Mouse (Mus musculus) kidney, embryonic 14.5 days (tissue): ENCODE data around the gene Ppp1r14a. TPM values are rescaled to one million over a fixed set of nuclear protein-coding genes. Genes with fewer than 3 reads are reported as not detected.

Experiments used
- ATAC-seq: fragments of 200-750 bp; cut with Nextera tagmentation; 2 replicates; pipeline ENCODE4 v1.8.0; 2017; ENCODE audit warnings: moderate number of reproducible peaks, mild to moderate bottlenecking, moderate TSS enrichment, moderate library complexity; ENCODE audit not compliant: low FRiP score, low TSS enrichment
- H3K27ac ChIP-seq: fragments of 300-500 bp; sonication (generic); 2 replicates; pipeline ENCODE4 v1.5.1; 2014; ENCODE audit warnings: low read depth, mild to moderate bottlenecking, low read length, moderate library complexity, mixed read lengths
- H3K27me3 ChIP-seq: fragments of 300-500 bp; sonication (generic); 2 replicates; pipeline ENCODE4 v1.6.1; 2014; ENCODE audit warnings: mild to moderate bottlenecking, low read length; ENCODE audit not compliant: control insufficient read depth, insufficient read depth
- H3K36me3 ChIP-seq: fragments of 300-500 bp; sonication (generic); 2 replicates; pipeline ENCODE4 v1.6.1; 2014; ENCODE audit warnings: low read length, mixed read lengths; ENCODE audit not compliant: control insufficient read depth, insufficient read depth
- H3K4me1 ChIP-seq: fragments of 300-500 bp; sonication (generic); 2 replicates; pipeline ENCODE4 v1.6.1; 2014; ENCODE audit warnings: low read length, mixed read lengths; ENCODE audit not compliant: control insufficient read depth, insufficient read depth
- H3K4me2 ChIP-seq: fragments of 300-500 bp; sonication (generic); replicated peaks from 2 replicates; pipeline ENCODE4 v1.6.1; 2014; ENCODE audit warnings: low read depth, mild to moderate bottlenecking, low read length
- H3K4me3 ChIP-seq: fragments of 300-500 bp; sonication (generic); 2 replicates; pipeline ENCODE4 v1.5.1; 2014; ENCODE audit warnings: mild to moderate bottlenecking, low read length
- H3K9ac ChIP-seq: fragments of 300-500 bp; sonication (generic); 2 replicates; pipeline ENCODE4 v1.6.1; 2014; ENCODE audit warnings: low read depth, mild to moderate bottlenecking, low read length, moderate library complexity
- H3K9me3 ChIP-seq: fragments of 300-500 bp; sonication (generic); 2 replicates; pipeline ENCODE4 v1.6.1; 2016; ENCODE audit warnings: low read length; ENCODE audit not compliant: control insufficient read depth
- WGBS: fragments of 180-500 bp; shearing (Covaris S2); extraction: QIAGEN DNeasy Blood & Tissue Kit; methylation state at CpG from one replicate; pipeline ENCODE4 v1.1.7; 2014; 5-methylcytosine and 5-hydroxymethylcytosine counted together
- polyA plus RNA-seq: library from polyadenylated mRNA; unstranded; fragments of >200 nt; fragmentation: Nextera tagmentation; extraction: Ambion mirVana; gene quantifications from 2 replicates; pipeline ENCODE4 v1.2.1, GENCODE M21; 2014

Ppp1r14a gene
- polyA plus RNA-seq = 19.3 and 27.7 TPM in 2 replicates

DNA sequence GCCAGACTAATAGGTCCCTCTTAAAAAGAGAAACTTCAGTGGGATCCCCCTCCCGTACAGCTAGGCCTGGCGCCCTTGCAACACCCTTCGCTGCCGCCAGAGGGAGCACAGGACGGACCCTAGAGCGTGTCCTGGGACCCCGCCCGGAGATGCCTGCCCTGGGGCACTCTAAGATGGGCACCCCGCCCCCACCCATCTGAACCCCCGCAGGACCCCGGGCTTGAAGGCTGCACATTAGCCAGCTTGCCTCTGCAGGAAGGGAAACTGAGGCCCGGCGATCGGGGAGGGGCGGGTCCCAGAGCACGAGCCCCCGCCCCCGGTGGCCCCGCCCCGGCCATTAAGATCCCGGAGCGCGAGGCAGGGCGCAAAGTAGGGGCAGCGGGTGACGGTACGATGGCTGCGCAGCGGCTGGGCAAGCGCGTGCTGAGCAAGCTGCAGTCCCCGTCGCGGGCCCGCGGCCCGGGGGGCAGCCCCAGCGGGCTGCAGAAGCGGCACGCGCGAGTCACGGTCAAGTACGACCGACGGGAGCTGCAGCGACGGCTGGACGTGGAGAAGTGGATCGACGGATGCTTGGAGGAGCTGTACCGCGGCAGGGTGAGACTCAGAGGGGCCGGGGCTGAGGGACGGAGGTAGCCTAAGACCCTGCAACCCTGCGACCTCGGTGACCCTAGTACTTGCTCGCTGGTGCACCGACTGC lies at the start of gene Ppp1r14a:
TSS of gene Ppp1r14a (plus strand) at position 367 of the 697 bp plus-strand sequence.
- H3K27me3 ChIP-seq = peaks cover 8% of the 10 kb centered on the region
- H3K9me3 ChIP-seq = no peaks in the 10 kb centered on the region
- WGBS = under 1% methylated on average over 52 of the region's 59 CpGs
- H3K36me3 ChIP-seq = no peaks in the 10 kb centered on the region
- ATAC-seq = peak; percentile 33
- H3K4me1 ChIP-seq = peaks cover 44% of the 10 kb centered on the region
- H3K4me2 ChIP-seq = peak within 1 kb of the TSS; percentile 87
- H3K4me3 ChIP-seq = peak within 1 kb of the TSS; percentile 56
- H3K9ac ChIP-seq = peak within 1 kb of the TSS; percentile 47
- H3K27ac ChIP-seq = peak within 1 kb of the TSS; percentile 70

- Histone ChIP-seq H3K27me3 (peaks cover 5% of the 10 kb centered on the region; the same call in 1 of the 2 replicates), H3K36me3 (peaks cover 19% of the 10 kb centered on the region; the same call in 1 of the 2 replicates), H3K4me2 (no peak overlapping the region), H3K27ac (no peak overlapping the region), H3K4me1 (peaks cover 16% of the 10 kb centered on the region), H3K4me3 (no peak overlapping the region), H3K9me3 (no peaks in the 10 kb centered on the region), H3K9ac (no peak overlapping the region)
- 86% methylated on average over 7 of the region's 7 CpGs for WGBS
- ATAC-seq = no peak
Measured at GRCm38 (mm10) chr7:29244732-29245416, 44.2 kb upstream of the Ppp1r14a start.

DNA sequence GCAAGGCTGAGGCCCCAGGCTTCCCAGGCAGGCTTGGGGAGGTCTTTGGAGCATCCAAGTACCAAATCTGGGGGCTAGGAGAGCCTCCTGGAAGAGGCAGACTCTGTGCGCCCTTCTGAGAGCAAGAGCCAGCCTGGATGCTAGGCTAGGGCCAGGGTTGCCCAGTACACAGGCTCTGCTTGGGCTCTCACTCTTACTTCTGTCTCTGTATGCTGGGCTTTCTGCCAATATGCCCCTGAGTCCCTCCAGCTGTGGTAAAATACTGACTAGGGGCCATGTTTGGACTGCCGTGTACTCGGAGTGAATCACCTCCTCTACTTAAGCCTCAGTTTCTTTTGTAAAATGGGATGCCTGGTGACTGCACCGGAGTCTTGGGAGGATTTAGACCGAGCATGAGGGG lies 43.1 kb upstream of the Ppp1r14a start:
- peaks cover 5% of the 10 kb centered on the region; the same call in 1 of the 2 replicates for H3K27me3 ChIP-seq
- no peak overlapping the region for H3K27ac ChIP-seq
- no peak for ATAC-seq
- H3K4me2 ChIP-seq = no peak overlapping the region
- H3K9ac ChIP-seq = no peak overlapping the region
- peaks cover 16% of the 10 kb centered on the region for H3K4me1 ChIP-seq
- peaks cover 19% of the 10 kb centered on the region; the same call in 1 of the 2 replicates for H3K36me3 ChIP-seq
- WGBS = 92% methylated on average over 5 of the region's 5 CpGs
- no peak overlapping the region for H3K4me3 ChIP-seq
- H3K9me3 ChIP-seq = no peaks in the 10 kb centered on the region

GRCm38 (mm10) chr7:29246619-29247313 lies 42.3 kb upstream of the Ppp1r14a start:
- Histone ChIP-seq H3K9me3 (no peaks in the 10 kb centered on the region), H3K4me1 (peaks cover 16% of the 10 kb centered on the region), H3K27ac (no peak overlapping the region), H3K4me2 (no peak overlapping the region), H3K9ac (no peak overlapping the region), H3K36me3 (peaks cover 19% of the 10 kb centered on the region; the same call in 1 of the 2 replicates), H3K4me3 (no peak overlapping the region), H3K27me3 (peaks cover 5% of the 10 kb centered on the region; the same call in 1 of the 2 replicates)
- WGBS = 82% methylated on average over 21 of the region's 21 CpGs
- no peak for ATAC-seq

- 26% methylated on average over 16 of the region's 16 CpGs for WGBS
- peak overlapping the region; percentile 48; the same call in 1 of the 2 replicates for H3K9ac ChIP-seq
- H3K4me1 ChIP-seq = peaks cover 16% of the 10 kb centered on the region
- no peak overlapping the region for H3K27ac ChIP-seq
- no peaks in the 10 kb centered on the region for H3K9me3 ChIP-seq
- peaks cover 19% of the 10 kb centered on the region; the same call in 1 of the 2 replicates for H3K36me3 ChIP-seq
- peak overlapping the region; percentile 28 for H3K4me3 ChIP-seq
- H3K27me3 ChIP-seq = peaks cover 5% of the 10 kb centered on the region; the same call in 1 of the 2 replicates
- no peak for ATAC-seq
- peak overlapping the region; percentile 59 for H3K4me2 ChIP-seq
Measured at GRCm38 (mm10) chr7:29247314-29247700, 41.8 kb upstream of the Ppp1r14a start.

DNA sequence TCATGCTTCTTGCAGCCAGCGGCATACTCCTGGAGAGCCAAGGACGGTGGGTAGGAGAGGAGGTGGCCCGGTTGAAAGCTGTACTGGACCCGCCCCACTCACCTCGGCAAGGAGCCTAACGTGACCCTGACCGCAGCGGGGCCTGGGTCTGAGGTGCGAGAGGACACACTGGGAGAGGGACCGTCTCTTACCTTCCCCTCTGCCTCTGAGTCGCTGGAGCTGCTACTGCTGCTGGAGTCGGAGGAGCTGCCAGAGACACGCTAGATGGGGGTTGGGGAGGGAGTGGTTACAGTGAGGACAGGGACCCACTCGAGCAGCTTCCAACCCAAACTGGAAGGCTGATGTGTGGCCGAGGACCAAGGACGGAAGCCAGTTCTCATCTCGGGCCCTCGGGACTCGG lies 41.4 kb upstream of the Ppp1r14a start:
- 12% methylated on average over 19 of the region's 19 CpGs for WGBS

GRCm38 (mm10) chr7:29248261-29248841 lies 40.8 kb upstream of the Ppp1r14a start, which contains the start of gene 2200002D01Rik:
2200002D01Rik (minus strand) TSS chr7:29248466.
- peak within 1 kb of the TSS; percentile 37; the same call in 1 of the 2 replicates for H3K27ac ChIP-seq
- H3K9ac ChIP-seq = peak within 1 kb of the TSS; percentile 48
- peaks cover 19% of the 10 kb centered on the region; the same call in 1 of the 2 replicates for H3K36me3 ChIP-seq
- peak; percentile 20 for ATAC-seq
- no peaks in the 10 kb centered on the region for H3K9me3 ChIP-seq
- H3K4me2 ChIP-seq = peak within 1 kb of the TSS; percentile 59
- H3K4me1 ChIP-seq = peaks cover 16% of the 10 kb centered on the region
- 10% methylated on average over 20 of the region's 20 CpGs for WGBS
- H3K4me3 ChIP-seq = peak within 1 kb of the TSS; percentile 28
- peaks cover 5% of the 10 kb centered on the region; the same call in 1 of the 2 replicates for H3K27me3 ChIP-seq

More for the DNA sequence above, 41.4 kb upstream of the Ppp1r14a start:
- H3K4me2 ChIP-seq = peak overlapping the region; percentile 59
- peak overlapping the region; percentile 48; the same call in 1 of the 2 replicates for H3K9ac ChIP-seq
- ATAC-seq = peak; percentile 18; the same call in 1 of the 2 replicates
- H3K36me3 ChIP-seq = peaks cover 19% of the 10 kb centered on the region; the same call in 1 of the 2 replicates
- peaks cover 16% of the 10 kb centered on the region for H3K4me1 ChIP-seq
- peaks cover 5% of the 10 kb centered on the region; the same call in 1 of the 2 replicates for H3K27me3 ChIP-seq
- H3K9me3 ChIP-seq = no peaks in the 10 kb centered on the region
- no peak overlapping the region for H3K27ac ChIP-seq
- peak overlapping the region; percentile 28 for H3K4me3 ChIP-seq

DNA sequence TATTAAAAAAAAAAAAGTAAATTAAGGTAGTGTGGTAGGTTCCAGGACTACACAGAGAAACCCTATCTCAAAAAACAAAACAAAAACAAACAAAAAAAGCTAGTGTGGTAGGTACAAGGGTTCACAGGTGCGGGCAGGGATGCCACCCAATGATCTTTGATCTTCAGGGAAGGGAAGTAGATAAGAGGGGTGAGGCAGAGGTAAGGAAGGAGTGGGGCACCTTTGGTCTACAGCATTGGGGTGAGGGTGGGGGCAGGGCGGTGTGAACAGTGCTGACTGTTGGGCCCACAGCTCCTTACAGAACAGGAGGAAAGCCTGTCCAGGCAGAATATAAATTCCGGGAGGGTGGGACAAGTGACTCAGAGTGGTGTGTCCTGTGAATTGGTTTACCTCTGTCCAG lies 37.9 kb upstream of the Ppp1r14a start:
- Histone ChIP-seq H3K9ac (no peak overlapping the region), H3K4me2 (no peak overlapping the region), H3K27ac (no peak overlapping the region), H3K9me3 (no peaks in the 10 kb centered on the region), H3K36me3 (peaks cover 2% of the 10 kb centered on the region; the same call in 1 of the 2 replicates), H3K27me3 (peaks cover 5% of the 10 kb centered on the region; the same call in 1 of the 2 replicates), H3K4me1 (peaks cover 25% of the 10 kb centered on the region), H3K4me3 (no peak overlapping the region)
- 87% methylated on average over 3 of the region's 3 CpGs for WGBS
- ATAC-seq = no peak
